Mouse (Mus musculus) thymus, adult 2 months (tissue): ENCODE measurements around the gene Prkag2. TPM values are rescaled to one million over a fixed set of nuclear protein-coding genes. Genes with fewer than 3 reads are reported as not detected.

Experiments
- DNase-seq: peaks from one replicate; pipeline ENCODE4 v3.0.0; 2021
- H3K27ac ChIP-seq: fragments of 200-500 bp; 2 replicates; pipeline ENCODE4 v1.5.1; 2012; ENCODE audit warnings: low read length, control low read depth; ENCODE audit not compliant: control insufficient read depth, insufficient read depth
- H3K27me3 ChIP-seq: fragments of 200-500 bp; 2 replicates; pipeline ENCODE4 v1.6.1; 2012; ENCODE audit warnings: mild to moderate bottlenecking, low read length, moderate library complexity, mixed read lengths; ENCODE audit not compliant: control insufficient read depth, insufficient read depth
- H3K36me3 ChIP-seq: fragments of 200-500 bp; 2 replicates; pipeline ENCODE4 v1.6.1; 2012; ENCODE audit warnings: mild to moderate bottlenecking, low read length, moderate library complexity; ENCODE audit not compliant: control insufficient read depth, insufficient read depth
- H3K4me1 ChIP-seq: fragments of 200-500 bp; replicated peaks from 2 replicates; pipeline ENCODE4 v1.6.1; 2012; ENCODE audit warnings: low read length; ENCODE audit not compliant: control insufficient read depth, insufficient read depth
- H3K4me3 ChIP-seq: fragments of 200-500 bp; 2 replicates; pipeline ENCODE4 v1.5.1; 2012; ENCODE audit warnings: mild to moderate bottlenecking, low read length, control low read depth, moderate library complexity; ENCODE audit not compliant: control insufficient read depth, insufficient read depth
- CTCF ChIP-seq: fragments of 200-500 bp; IDR thresholded peaks from 2 replicates; pipeline ENCODE4 v1.5.1; 2012; ENCODE audit warnings: mild to moderate bottlenecking, control low read depth, low read length, moderate library complexity, borderline replicate concordance; ENCODE audit not compliant: control insufficient read depth, poor library complexity, insufficient read depth; ENCODE audit errors: extremely low read depth
- POLR2A ChIP-seq: fragments of 200-500 bp; IDR thresholded peaks from 2 replicates; pipeline ENCODE4 v1.6.1; 2012; ENCODE audit warnings: mild to moderate bottlenecking, low read length, control low read depth, moderate library complexity; ENCODE audit not compliant: control insufficient read depth, poor library complexity, insufficient read depth; ENCODE audit errors: extremely low read depth
- WGBS: fragments of 180-500 bp; shearing (Covaris S2); methylation state at CpG from one replicate; pipeline ENCODE4 v1.1.7; 2018; 5-methylcytosine and 5-hydroxymethylcytosine counted together
- polyA plus RNA-seq: library from polyadenylated mRNA; depleted of rRNA; stranded (reverse); fragments of >200 nt; gene quantifications from 2 replicates; pipeline ENCODE4 v1.2.3, GENCODE M21; 2012

Gene Prkag2
- polyA plus RNA-seq, 1 experiment, result 23.5 TPM

DNA sequence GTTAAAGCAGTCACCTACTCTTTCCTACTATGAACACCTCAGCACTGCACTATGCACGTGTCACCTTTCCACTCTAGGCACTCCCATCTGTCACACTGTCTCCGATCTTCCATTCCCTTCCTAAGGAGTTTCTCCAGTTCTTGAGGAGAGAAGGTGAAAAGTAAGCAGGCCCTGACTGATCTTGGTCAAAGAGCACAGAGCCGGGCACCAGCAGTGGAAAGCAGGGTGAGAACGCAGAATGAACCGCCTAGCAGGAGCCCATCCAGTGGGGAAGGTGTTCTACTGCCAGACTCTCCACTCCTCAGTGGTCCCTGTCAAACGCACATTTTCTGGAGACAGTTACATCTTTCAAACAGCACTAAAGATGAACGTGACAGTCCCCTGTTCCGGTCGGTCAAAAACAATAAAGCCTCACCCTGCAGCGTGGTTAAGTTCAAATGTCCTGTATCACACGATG is 259.4 kb downstream of the Prkag2 start:
- no peak for DNase-seq
- TF ChIP-seq CTCF (no peak), POLR2A (no peak)
- Histone ChIP-seq H3K27me3 (no peaks in the 10 kb centered on the region), H3K36me3 (no peaks in the 10 kb centered on the region), H3K4me1 (peaks cover 15% of the 10 kb centered on the region), H3K27ac (no peak overlapping the region; the same call in 1 of the 2 replicates), H3K4me3 (peak overlapping the region; percentile 95)
- 9% methylated on average over 11 of the region's 11 CpGs for WGBS

GRCm38 (mm10) chr5:24834491-24834890 is 266.0 kb downstream of the Prkag2 start:
- H3K4me3 ChIP-seq, result no peak overlapping the region
- no peaks in the 10 kb centered on the region for H3K27me3 ChIP-seq
- DNase-seq, result no peak
- H3K27ac ChIP-seq, result no peak overlapping the region
- no peaks in the 10 kb centered on the region for H3K36me3 ChIP-seq
- WGBS, result 80% methylated on average over 5 of the region's 5 CpGs
- peaks cover 2% of the 10 kb centered on the region for H3K4me1 ChIP-seq
- TF ChIP-seq POLR2A, result no peak
- no peak for TF ChIP-seq CTCF

GRCm38 (mm10) chr5:24831912-24832311 is 268.5 kb downstream of the Prkag2 start:
- no peaks in the 10 kb centered on the region for H3K27me3 ChIP-seq
- no peak overlapping the region for H3K4me3 ChIP-seq
- no peak for DNase-seq
- H3K36me3 ChIP-seq, result no peaks in the 10 kb centered on the region
- 91% methylated on average over 3 of the region's 3 CpGs for WGBS
- no peak for TF ChIP-seq POLR2A
- TF ChIP-seq CTCF, result no peak
- H3K4me1 ChIP-seq, result peaks cover 7% of the 10 kb centered on the region
- no peak overlapping the region for H3K27ac ChIP-seq

DNA sequence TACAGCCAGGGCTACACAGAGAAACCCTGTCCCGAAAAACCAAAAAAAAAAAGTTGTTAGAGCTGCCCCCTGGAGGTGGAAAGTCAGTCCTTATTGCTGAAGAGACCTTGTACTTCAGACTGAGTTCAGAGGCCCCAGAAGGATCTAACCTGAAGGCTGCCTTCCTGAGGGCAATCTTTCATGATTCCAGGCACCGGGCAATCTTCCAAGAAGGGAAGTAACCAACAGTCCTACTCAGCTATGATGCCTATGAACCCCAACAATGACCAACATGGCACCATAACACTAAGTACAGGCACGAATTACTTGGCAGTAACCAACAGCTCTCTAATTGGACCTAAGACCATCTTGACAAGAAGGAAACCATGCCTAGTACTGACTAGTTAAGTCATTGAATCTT is 272.0 kb downstream of the Prkag2 start:
- no peak overlapping the region for H3K27ac ChIP-seq
- no peaks in the 10 kb centered on the region for H3K27me3 ChIP-seq
- H3K36me3 ChIP-seq, result no peaks in the 10 kb centered on the region
- TF ChIP-seq POLR2A, result no peak
- no peak for TF ChIP-seq CTCF
- peaks cover 17% of the 10 kb centered on the region for H3K4me1 ChIP-seq
- no peak for DNase-seq
- no peak overlapping the region for H3K4me3 ChIP-seq
- WGBS, result 88% methylated on average over 3 of the region's 3 CpGs

DNA sequence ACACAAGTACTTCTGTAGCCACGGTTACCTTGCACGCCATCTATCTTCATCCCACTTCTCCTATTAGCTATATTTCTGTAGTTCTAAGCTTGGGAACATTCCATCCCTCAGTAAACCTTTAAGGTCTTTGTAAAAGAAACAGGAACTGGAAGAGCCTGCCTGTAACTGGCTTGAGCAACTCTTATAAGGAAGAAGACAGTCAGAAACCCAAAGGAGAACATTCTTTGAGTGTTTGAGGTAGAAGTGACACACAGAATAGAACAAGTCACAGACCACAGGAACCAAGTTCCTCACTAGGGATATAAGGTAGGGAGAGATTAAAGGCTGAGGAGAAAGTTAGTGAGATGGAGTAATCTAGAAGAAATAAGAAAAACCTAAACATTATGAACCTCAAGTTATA is 273.3 kb downstream of the Prkag2 start:
- TF ChIP-seq CTCF (no peak), POLR2A (no peak)
- H3K4me3 ChIP-seq, result no peak overlapping the region
- H3K27me3 ChIP-seq, result no peaks in the 10 kb centered on the region
- H3K4me1 ChIP-seq, result peaks cover 18% of the 10 kb centered on the region
- H3K27ac ChIP-seq, result peak overlapping the region; percentile 54
- WGBS, result 40% methylated on average over 2 of the region's 2 CpGs
- no peak for DNase-seq
- H3K36me3 ChIP-seq, result no peaks in the 10 kb centered on the region

GRCm38 (mm10) chr5:24826056-24826770 is 274.2 kb downstream of the Prkag2 start:
- 19% methylated on average over 9 of the region's 9 CpGs for WGBS
- TF ChIP-seq POLR2A (no peak), CTCF (no peak)
- no peak overlapping the region for H3K27ac ChIP-seq
- H3K4me3 ChIP-seq, result no peak overlapping the region
- no peaks in the 10 kb centered on the region for H3K36me3 ChIP-seq
- no peaks in the 10 kb centered on the region for H3K27me3 ChIP-seq
- peak; percentile 13 for DNase-seq
- H3K4me1 ChIP-seq, result peaks cover 18% of the 10 kb centered on the region

- TF ChIP-seq POLR2A (no peak), CTCF (no peak)
- DNase-seq, result no peak
- H3K4me3 ChIP-seq, result no peak overlapping the region
- 74% methylated on average over 4 of the region's 4 CpGs for WGBS
- no peaks in the 10 kb centered on the region for H3K27me3 ChIP-seq
- no peak overlapping the region for H3K27ac ChIP-seq
- peaks cover 18% of the 10 kb centered on the region for H3K4me1 ChIP-seq
- H3K36me3 ChIP-seq, result no peaks in the 10 kb centered on the region
Observed at GRCm38 (mm10) chr5:24825365-24826055, 274.9 kb downstream of the Prkag2 start.
